Mouse (Mus musculus) ES-Bruce4 (cell line): ENCODE measurements at regions not wholly inside any gene's neighbourhood (a gene's known extent, or its start where the extent isn't known, plus 50 kb on each side); places are given as distances from the start of the nearest gene placed in this dataset.

Experiments used
- H3K27ac ChIP-seq: 2 replicates; pipeline ENCODE4 v1.5.1; 2012; ENCODE audit warnings: low read length, inconsistent platforms; ENCODE audit not compliant: insufficient read depth
- H3K27me3 ChIP-seq: 2 replicates; pipeline ENCODE4 v1.6.1; 2012; ENCODE audit warnings: mild to moderate bottlenecking, low read length, inconsistent platforms; ENCODE audit not compliant: control insufficient read depth, poor library complexity, insufficient read depth, severe bottlenecking
- H3K36me3 ChIP-seq: 2 replicates; pipeline ENCODE4 v1.6.1; 2012; ENCODE audit warnings: inconsistent platforms, mild to moderate bottlenecking, low read length, moderate library complexity; ENCODE audit not compliant: control insufficient read depth, poor library complexity, insufficient read depth, severe bottlenecking
- H3K4me1 ChIP-seq: one replicate; pipeline ENCODE4 v1.8.1; 2011; ENCODE audit warnings: low read length; ENCODE audit not compliant: control insufficient read depth, insufficient read depth
- H3K4me3 ChIP-seq: 2 replicates; pipeline ENCODE4 v1.5.1; 2011; ENCODE audit warnings: low read depth, mild to moderate bottlenecking, low read length
- H3K9ac ChIP-seq: 2 replicates; pipeline ENCODE4 v1.6.1; 2012; ENCODE audit warnings: low read depth, mild to moderate bottlenecking, inconsistent platforms; ENCODE audit not compliant: poor library complexity, severe bottlenecking
- H3K9me3 ChIP-seq: replicated peaks from 2 replicates; pipeline ENCODE4 v1.6.1; 2012; ENCODE audit warnings: mild to moderate bottlenecking, low read length, inconsistent platforms; ENCODE audit not compliant: control insufficient read depth, poor library complexity, insufficient read depth, severe bottlenecking
- CTCF ChIP-seq: IDR thresholded peaks from one replicate; pipeline ENCODE4 v1.8.1; 2011; ENCODE audit warnings: low read depth, low read length
- EP300 ChIP-seq: IDR thresholded peaks from 2 replicates; pipeline ENCODE4 v1.6.1; 2011; ENCODE audit warnings: low read depth, low read length; ENCODE audit not compliant: insufficient read depth
- POLR2A ChIP-seq: IDR thresholded peaks from one replicate; pipeline ENCODE4 v1.8.1; 2011; ENCODE audit warnings: low read length; ENCODE audit not compliant: insufficient read depth

GRCm38 (mm10) chr4:23567827-23568226 is 928.4 kb upstream of the Mms22l start:
- Histone ChIP-seq H3K9me3 (peaks cover 5% of the 10 kb centered on the region), H3K9ac (no peak overlapping the region), H3K4me3 (no peak overlapping the region), H3K27ac (no peak overlapping the region), H3K4me1 (no peaks in the 10 kb centered on the region), H3K27me3 (no peaks in the 10 kb centered on the region), H3K36me3 (no peaks in the 10 kb centered on the region)
- TF ChIP-seq POLR2A: no peak
- no peak for TF ChIP-seq CTCF
- TF ChIP-seq EP300: no peak

DNA sequence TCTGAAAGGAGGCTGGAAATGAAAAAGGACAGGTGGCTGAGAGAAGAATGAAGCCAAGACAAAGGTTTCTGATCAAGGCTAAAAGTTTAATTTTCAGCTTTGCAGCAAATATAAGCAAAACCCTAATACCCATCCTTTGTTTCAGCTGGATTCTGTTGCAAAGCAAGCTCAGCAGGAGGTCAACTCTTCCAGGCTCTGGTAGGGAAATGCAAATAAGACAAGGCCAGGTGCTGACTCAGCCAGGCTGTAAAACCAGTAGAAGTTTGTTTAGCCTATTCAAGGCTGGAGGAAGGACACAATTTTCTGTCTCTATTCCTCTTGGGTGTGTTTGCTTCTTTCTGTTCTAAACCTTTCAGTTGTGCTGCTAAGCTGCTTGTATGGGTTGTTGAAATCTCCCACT is 923.2 kb upstream of the Mms22l start:
- no peak for TF ChIP-seq POLR2A
- 0 out of 2 replicates have a peak, but pooled peaks have one; percentile 36 for TF ChIP-seq EP300
- no peak for TF ChIP-seq CTCF
- Histone ChIP-seq H3K36me3 (no peaks in the 10 kb centered on the region), H3K9me3 (peaks cover 9% of the 10 kb centered on the region), H3K27me3 (no peaks in the 10 kb centered on the region), H3K27ac (peak overlapping the region; percentile 72), H3K4me1 (no peaks in the 10 kb centered on the region), H3K4me3 (no peak overlapping the region), H3K9ac (no peak overlapping the region)

GRCm38 (mm10) chr4:23587412-23587811 is 908.8 kb upstream of the Mms22l start:
- no peak overlapping the region for H3K27ac ChIP-seq
- H3K27me3 ChIP-seq: no peaks in the 10 kb centered on the region
- no peaks in the 10 kb centered on the region for H3K9me3 ChIP-seq
- no peak for TF ChIP-seq CTCF
- no peak for TF ChIP-seq POLR2A
- no peak for TF ChIP-seq EP300
- no peaks in the 10 kb centered on the region for H3K36me3 ChIP-seq
- H3K4me1 ChIP-seq: no peaks in the 10 kb centered on the region
- H3K9ac ChIP-seq: no peak overlapping the region
- no peak overlapping the region for H3K4me3 ChIP-seq

- Histone ChIP-seq H3K9me3 (no peaks in the 10 kb centered on the region), H3K27ac (no peak overlapping the region), H3K9ac (no peak overlapping the region), H3K36me3 (no peaks in the 10 kb centered on the region), H3K4me1 (no peaks in the 10 kb centered on the region), H3K4me3 (no peak overlapping the region), H3K27me3 (no peaks in the 10 kb centered on the region)
- TF ChIP-seq POLR2A: no peak
- TF ChIP-seq EP300: no peak
- TF ChIP-seq CTCF: no peak
Measured at GRCm38 (mm10) chr4:23590883-23591282, 905.4 kb upstream of the Mms22l start.

- no peak overlapping the region for H3K4me3 ChIP-seq
- H3K9ac ChIP-seq: no peak overlapping the region
- no peaks in the 10 kb centered on the region for H3K36me3 ChIP-seq
- H3K27ac ChIP-seq: no peak overlapping the region
- no peaks in the 10 kb centered on the region for H3K4me1 ChIP-seq
- H3K27me3 ChIP-seq: no peaks in the 10 kb centered on the region
- TF ChIP-seq CTCF (no peak), EP300 (no peak), POLR2A (no peak)
- no peaks in the 10 kb centered on the region for H3K9me3 ChIP-seq
Measured at GRCm38 (mm10) chr4:23591593-23591992, 904.7 kb upstream of the Mms22l start.

DNA sequence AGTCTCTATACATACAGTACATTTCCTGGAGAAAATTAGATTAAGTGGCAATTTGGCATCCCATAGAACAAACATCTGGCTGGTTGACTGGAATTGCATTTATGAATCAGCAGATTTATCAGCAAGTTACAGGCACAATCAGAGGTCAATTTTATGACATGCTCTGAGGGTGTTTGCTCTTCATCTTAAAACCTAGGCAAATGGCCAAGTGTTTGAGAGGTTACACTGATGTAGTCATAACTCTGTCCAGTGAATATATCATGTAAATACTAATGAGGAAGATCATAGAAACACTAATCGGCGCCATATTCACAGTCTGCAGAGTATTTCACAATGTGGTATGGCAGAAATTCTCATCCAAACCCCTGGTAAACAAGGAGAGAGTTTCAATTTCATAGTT is 896.2 kb upstream of the Mms22l start:
- no peak overlapping the region for H3K4me3 ChIP-seq
- TF ChIP-seq POLR2A (no peak), CTCF (no peak), EP300 (no peak)
- no peaks in the 10 kb centered on the region for H3K9me3 ChIP-seq

More for the DNA sequence above, 896.2 kb upstream of the Mms22l start:
- H3K36me3 ChIP-seq: no peaks in the 10 kb centered on the region
- H3K9ac ChIP-seq: no peak overlapping the region
- no peaks in the 10 kb centered on the region for H3K27me3 ChIP-seq
- H3K27ac ChIP-seq: no peak overlapping the region
- no peaks in the 10 kb centered on the region for H3K4me1 ChIP-seq
